Mouse (Mus musculus) heart, embryonic 11.5 days (tissue): ENCODE results near the gene Mphosph9. TPM values are rescaled to one million over a fixed set of nuclear protein-coding genes. Genes with fewer than 3 reads are reported as not detected.
"Not testable (repeated sequence)": the region's sequence is repeated elsewhere in the genome, so short reads cannot be mapped to it uniquely, and the experiment has no call there.

ENCODE experiments used
- ATAC-seq: fragments of 200-750 bp; cut with Nextera tagmentation; replicated peaks from 2 replicates; pipeline ENCODE4 v1.8.0; 2017; ENCODE audit warnings: moderate library complexity; ENCODE audit not compliant: insufficient number of reproducible peaks, low FRiP score, low TSS enrichment
- H3K27ac ChIP-seq: fragments of 300-500 bp; sonication (generic); 2 replicates; pipeline ENCODE4 v1.5.1; 2014; ENCODE audit warnings: mild to moderate bottlenecking, low read depth, low read length
- H3K27me3 ChIP-seq: fragments of 300-500 bp; sonication (generic); 2 replicates; pipeline ENCODE4 v1.6.1; 2014; ENCODE audit warnings: mild to moderate bottlenecking, low read length, mixed read lengths; ENCODE audit not compliant: control insufficient read depth, insufficient read depth
- H3K36me3 ChIP-seq: fragments of 300-500 bp; sonication (generic); 2 replicates; pipeline ENCODE4 v1.6.1; 2014; ENCODE audit warnings: mild to moderate bottlenecking, low read length, moderate library complexity, mixed read lengths; ENCODE audit not compliant: control insufficient read depth, insufficient read depth
- H3K4me1 ChIP-seq: fragments of 300-500 bp; sonication (generic); 2 replicates; pipeline ENCODE4 v1.6.1; 2014; ENCODE audit warnings: low read length; ENCODE audit not compliant: control insufficient read depth, insufficient read depth
- H3K4me2 ChIP-seq: fragments of 300-500 bp; sonication (generic); 2 replicates; pipeline ENCODE4 v1.6.1; 2014; ENCODE audit warnings: mild to moderate bottlenecking, moderate library complexity
- H3K4me3 ChIP-seq: fragments of 300-500 bp; sonication (generic); 2 replicates; pipeline ENCODE4 v1.5.1; 2014; ENCODE audit warnings: low read depth, low read length
- H3K9ac ChIP-seq: fragments of 300-500 bp; sonication (generic); 2 replicates; pipeline ENCODE4 v1.6.1; 2014; ENCODE audit warnings: mild to moderate bottlenecking, low read depth, low read length, moderate library complexity
- H3K9me3 ChIP-seq: fragments of 300-500 bp; sonication (generic); replicated peaks from 2 replicates; pipeline ENCODE4 v1.6.1; 2016; ENCODE audit warnings: low read length; ENCODE audit not compliant: control insufficient read depth
- WGBS: fragments of 180-500 bp; shearing (Covaris S2); extraction: QIAGEN DNeasy Blood & Tissue Kit; methylation state at CpG from one replicate; pipeline ENCODE4 v1.1.7; 2014; ENCODE audit not compliant: insufficient replicate concordance; 5-methylcytosine and 5-hydroxymethylcytosine counted together
- polyA plus RNA-seq: library from polyadenylated mRNA; unstranded; fragments of >200 nt; fragmentation: Nextera tagmentation; extraction: Ambion mirVana; gene quantifications from 2 replicates; pipeline ENCODE4 v1.2.1, GENCODE M21; 2014

The Mphosph9 gene
- polyA plus RNA-seq, 1 experiment from 2014 or later, result 15.5 TPM

- Histone ChIP-seq H3K36me3 (no peaks in the 10 kb centered on the region), H3K9me3 (no peaks in the 10 kb centered on the region), H3K27ac (peak overlapping the region; percentile 78), H3K27me3 (no peaks in the 10 kb centered on the region), H3K4me1 (peaks cover 32% of the 10 kb centered on the region), H3K4me2 (0 out of 2 replicates have a peak overlapping the region, but pooled peaks have one; percentile 2), H3K9ac (peak overlapping the region; percentile 29; the same call in 1 of the 2 replicates), H3K4me3 (no peak overlapping the region)
- 19% methylated on average over 6 of the region's 6 CpGs for WGBS
- peak; percentile 65 for ATAC-seq
Measured at GRCm38 (mm10) chr5:124334392-124334791, 6.6 kb upstream of the Mphosph9 start.

- 85% methylated on average over 6 of the region's 6 CpGs for WGBS
- Histone ChIP-seq H3K9ac (no peak overlapping the region), H3K4me1 (peaks cover 21% of the 10 kb centered on the region), H3K9me3 (no peaks in the 10 kb centered on the region), H3K36me3 (no peaks in the 10 kb centered on the region), H3K27ac (no peak overlapping the region), H3K27me3 (no peaks in the 10 kb centered on the region), H3K4me3 (no peak overlapping the region), H3K4me2 (no peak overlapping the region)
- ATAC-seq, result no peak
Measured at GRCm38 (mm10) chr5:124330086-124330485, 2.3 kb upstream of the Mphosph9 start.

- Histone ChIP-seq H3K4me3 (peak overlapping the region; percentile 57), H3K36me3 (no peaks in the 10 kb centered on the region), H3K9ac (peak overlapping the region; percentile 73), H3K4me2 (peak overlapping the region; percentile 61), H3K27ac (peak overlapping the region; percentile 85; the same call in 1 of the 2 replicates), H3K9me3 (no peaks in the 10 kb centered on the region), H3K4me1 (peaks cover 9% of the 10 kb centered on the region), H3K27me3 (no peaks in the 10 kb centered on the region)
- WGBS, result under 1% methylated on average over 8 of the region's 8 CpGs
- ATAC-seq, result no peak
Measured at GRCm38 (mm10) chr5:124326829-124327228, 943 bp downstream of the Mphosph9 start.

- Histone ChIP-seq H3K9ac (no peak overlapping the region), H3K9me3 (0 out of 2 replicates have a peak, but pooled peaks cover 2% of the 10 kb centered on the region), H3K27ac (no peak overlapping the region), H3K4me1 (no peaks in the 10 kb centered on the region), H3K4me2 (no peak overlapping the region), H3K36me3 (peaks cover 22% of the 10 kb centered on the region), H3K4me3 (no peak overlapping the region), H3K27me3 (no peaks in the 10 kb centered on the region)
- WGBS, result 78% methylated on average over 7 of the region's 7 CpGs
- no peak for ATAC-seq
Measured at GRCm38 (mm10) chr5:124317648-124318047, 10.1 kb downstream of the Mphosph9 start.

- ATAC-seq, result no peak
- Histone ChIP-seq H3K27ac (no peak overlapping the region), H3K4me3 (no peak overlapping the region), H3K36me3 (peaks cover 33% of the 10 kb centered on the region), H3K9ac (no peak overlapping the region), H3K4me2 (no peak overlapping the region), H3K27me3 (no peaks in the 10 kb centered on the region), H3K9me3 (0 out of 2 replicates have a peak, but pooled peaks cover 2% of the 10 kb centered on the region), H3K4me1 (no peaks in the 10 kb centered on the region)
- 90% methylated on average over 11 of the region's 11 CpGs for whole genome bisulfite sequencing
Measured at GRCm38 (mm10) chr5:124315941-124316340, 11.8 kb downstream of the Mphosph9 start.

- Histone ChIP-seq H3K9me3 (0 out of 2 replicates have a peak, but pooled peaks cover 2% of the 10 kb centered on the region), H3K27ac (no peak overlapping the region), H3K4me2 (no peak overlapping the region), H3K4me3 (no peak overlapping the region), H3K27me3 (no peaks in the 10 kb centered on the region), H3K4me1 (no peaks in the 10 kb centered on the region), H3K36me3 (peaks cover 33% of the 10 kb centered on the region), H3K9ac (no peak overlapping the region)
- 87% methylated on average over 9 of the region's 9 CpGs for WGBS
- no peak for ATAC-seq
Measured at GRCm38 (mm10) chr5:124315498-124315897, 12.3 kb downstream of the Mphosph9 start.

GRCm38 (mm10) chr5:124310091-124310490 is 17.7 kb downstream of the Mphosph9 start:
- H3K9ac ChIP-seq, result no peak overlapping the region
- no peak for ATAC-seq
- no peaks in the 10 kb centered on the region for H3K4me1 ChIP-seq
- H3K4me2 ChIP-seq, result no peak overlapping the region
- 90% methylated on average over 11 of the region's 11 CpGs for WGBS
- no peak overlapping the region for H3K27ac ChIP-seq
- H3K36me3 ChIP-seq, result peaks cover 42% of the 10 kb centered on the region
- 0 out of 2 replicates have a peak, but pooled peaks cover 2% of the 10 kb centered on the region for H3K9me3 ChIP-seq
- no peaks in the 10 kb centered on the region for H3K27me3 ChIP-seq
- H3K4me3 ChIP-seq, result no peak overlapping the region

- Histone ChIP-seq H3K4me2 (no peak overlapping the region), H3K27ac (no peak overlapping the region), H3K4me1 (no peaks in the 10 kb centered on the region), H3K4me3 (no peak overlapping the region), H3K36me3 (peaks cover 35% of the 10 kb centered on the region), H3K9ac (no peak overlapping the region), H3K27me3 (no peaks in the 10 kb centered on the region), H3K9me3 (0 out of 2 replicates have a peak, but pooled peaks cover 2% of the 10 kb centered on the region)
- 78% methylated on average over 10 of the region's 10 CpGs for WGBS
- no peak for ATAC-seq
Measured at GRCm38 (mm10) chr5:124309155-124309554, 18.6 kb downstream of the Mphosph9 start.

- not testable (repeated sequence) for H3K27ac ChIP-seq, ATAC-seq, H3K4me2 ChIP-seq, H3K9ac ChIP-seq, H3K9me3 ChIP-seq, H3K4me3 ChIP-seq, H3K4me1 ChIP-seq, H3K27me3 ChIP-seq
- peaks cover 28% of the 10 kb centered on the region for H3K36me3 ChIP-seq
- 95% methylated on average over 6 of the region's 6 CpGs for WGBS
Measured at GRCm38 (mm10) chr5:124302853-124303252, 24.9 kb downstream of the Mphosph9 start.
